Mouse (Mus musculus): ENCODE data around the gene Tmem247. TPM values are rescaled to one million over a fixed set of nuclear protein-coding genes. Genes with fewer than 3 reads are reported as not detected.

Tmem247 gene
- polyA plus RNA-seq, 2 experiments, result not detected

DNA sequence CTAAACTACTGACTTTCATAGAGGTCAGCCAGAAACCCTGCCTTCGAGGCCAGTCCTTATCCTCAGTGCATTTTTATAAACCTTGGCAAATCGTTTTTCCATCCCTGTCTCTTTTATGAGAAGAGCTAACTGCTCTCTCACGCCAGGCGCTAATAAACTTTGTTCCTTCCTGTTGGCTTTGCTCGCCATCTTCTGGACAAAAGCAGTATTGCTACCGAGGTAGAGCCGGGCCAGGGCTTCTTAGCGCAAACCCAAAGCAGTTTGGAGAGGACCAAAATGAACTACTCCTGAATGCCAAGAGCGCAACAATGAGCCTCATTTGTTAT is 11.0 kb upstream of the Tmem247 start:
- no peak for ATAC-seq (ENCODE audit: insufficient read depth)
- no peak overlapping the region for H3K4me3 ChIP-seq (ENCODE audit: insufficient read depth in 1 of 2, low read depth in 2 of 2, low read length in 2 of 2)
- DNase-seq (ENCODE audit: low read depth in 3 of 3, low spot score in 3 of 3), result peak; percentile 22 to 35 (median 28)
- no peaks in the 10 kb centered on the region for H3K27me3 ChIP-seq (ENCODE audit: control insufficient read depth, insufficient read depth, low read length)
- TF ChIP-seq EP300 (IDR thresholded peaks at IDR 0.05; ENCODE audit: low read depth) (no peak), CTCF (IDR thresholded peaks at IDR 0.05; ENCODE audit: low read depth) (peak; percentile 78)
- H3K4me2 ChIP-seq (ENCODE audit: low read depth), result no peak overlapping the region
- H3K4me1 ChIP-seq (replicated peaks; ENCODE audit: control insufficient read depth in 2 of 2, insufficient read depth in 2 of 2, low read length in 1 of 2), result peaks cover 0 to 6% of the 10 kb centered on the region in 2 experiments; a peak in 1 of 4 replicates
- H3K27ac ChIP-seq, result no peak overlapping the region
- H3K9ac ChIP-seq (replicated peaks), result no peak overlapping the region
- no peaks in the 10 kb centered on the region for H3K9me3 ChIP-seq (ENCODE audit: control insufficient read depth, low read length)
- 3% methylated on average over 9 of the region's 9 CpGs for WGBS (ENCODE audit: insufficient replicate concordance)
- no peaks in the 10 kb centered on the region for H3K36me3 ChIP-seq (replicated peaks; ENCODE audit: control insufficient read depth, insufficient read depth, low read depth)

DNA sequence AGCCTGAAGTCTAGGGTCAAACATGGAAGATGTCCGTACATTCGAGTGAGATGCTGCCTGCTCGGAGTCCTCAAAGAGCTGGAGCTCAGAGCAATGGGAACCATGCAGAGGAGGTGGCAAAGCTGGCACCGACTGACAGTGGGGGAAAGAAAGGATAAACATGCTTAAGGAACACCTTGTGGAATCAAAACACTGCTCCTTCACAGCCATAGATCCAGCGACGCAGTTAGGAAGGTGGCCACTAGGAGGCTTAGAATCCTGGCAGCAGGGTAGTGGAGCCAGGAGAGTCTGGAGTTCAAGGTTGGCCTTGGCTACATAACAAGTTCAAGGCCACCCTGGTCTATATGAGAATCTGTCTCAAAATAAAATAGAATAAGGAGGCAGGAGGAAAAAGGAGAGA is 10.5 kb upstream of the Tmem247 start:
- no peak for TF ChIP-seq EP300 (IDR thresholded peaks at IDR 0.05; ENCODE audit: low read depth)
- peak; percentile 28; the same call in 1 of the 2 replicates for TF ChIP-seq CTCF (IDR thresholded peaks at IDR 0.05; ENCODE audit: low read depth)
- H3K4me3 ChIP-seq (ENCODE audit: insufficient read depth in 1 of 2, low read depth in 2 of 2, low read length in 2 of 2), result no peak overlapping the region
- H3K9ac ChIP-seq (replicated peaks), result no peak overlapping the region
- peaks cover 0 to 9% of the 10 kb centered on the region in 2 experiments; a peak in 2 of 4 replicates for H3K4me1 ChIP-seq (replicated peaks; ENCODE audit: control insufficient read depth in 2 of 2, insufficient read depth in 2 of 2, low read length in 1 of 2)
- H3K4me2 ChIP-seq (ENCODE audit: low read depth), result no peak overlapping the region
- no peak overlapping the region for H3K27ac ChIP-seq
- WGBS (ENCODE audit: insufficient replicate concordance), result 18% methylated on average over 6 of the region's 6 CpGs
- H3K9me3 ChIP-seq (ENCODE audit: control insufficient read depth, low read length), result no peaks in the 10 kb centered on the region
- H3K36me3 ChIP-seq (replicated peaks; ENCODE audit: control insufficient read depth, insufficient read depth, low read depth), result no peaks in the 10 kb centered on the region
- DNase-seq (ENCODE audit: low read depth in 3 of 3, low spot score in 3 of 3) (no peak), ATAC-seq (ENCODE audit: insufficient read depth) (no peak)
- H3K27me3 ChIP-seq (ENCODE audit: control insufficient read depth, insufficient read depth, low read length), result no peaks in the 10 kb centered on the region

GRCm38 (mm10) chr17:86907092-86907491 is 10.1 kb upstream of the Tmem247 start:
- Histone ChIP-seq H3K9me3 (ENCODE audit: control insufficient read depth, low read length) (no peaks in the 10 kb centered on the region), H3K4me2 (ENCODE audit: low read depth) (no peak overlapping the region), H3K9ac (replicated peaks) (no peak overlapping the region), H3K4me1 (replicated peaks; ENCODE audit: control insufficient read depth in 2 of 2, insufficient read depth in 2 of 2, low read length in 1 of 2) (peaks cover 0 to 13% of the 10 kb centered on the region in 2 experiments; a peak in 2 of 4 replicates), H3K36me3 (replicated peaks; ENCODE audit: control insufficient read depth, insufficient read depth, low read depth) (no peaks in the 10 kb centered on the region), H3K27ac (no peak overlapping the region), H3K4me3 (ENCODE audit: insufficient read depth in 1 of 2, low read depth in 2 of 2, low read length in 2 of 2) (no peak overlapping the region), H3K27me3 (ENCODE audit: control insufficient read depth, insufficient read depth, low read length) (no peaks in the 10 kb centered on the region)
- DNase-seq (ENCODE audit: low read depth in 3 of 3, low spot score in 3 of 3) (no peak), ATAC-seq (ENCODE audit: insufficient read depth) (no peak)
- no peak for TF ChIP-seq EP300 (IDR thresholded peaks at IDR 0.05; ENCODE audit: low read depth)
- 76% methylated on average over 3 of the region's 3 CpGs for WGBS (ENCODE audit: insufficient replicate concordance)

DNA sequence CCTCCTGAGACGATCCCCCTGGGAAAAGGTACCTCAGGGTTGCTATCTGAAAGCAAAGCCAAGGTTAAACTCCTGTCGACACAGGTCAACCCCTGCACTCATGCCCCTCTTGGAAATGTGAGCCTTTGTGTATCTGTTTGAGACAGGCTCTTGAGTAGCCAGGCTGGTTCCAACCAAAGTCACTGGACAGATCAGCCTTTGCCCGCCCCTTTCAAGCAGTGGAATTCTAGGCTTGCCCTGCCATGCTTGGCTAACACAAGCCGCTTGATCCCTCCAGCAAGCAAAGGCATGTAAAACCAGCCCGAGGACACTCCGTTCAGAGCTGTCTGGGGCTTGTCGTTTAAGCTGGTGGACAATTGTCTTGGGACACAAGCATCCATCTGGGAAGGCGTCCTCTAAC is 8.8 kb upstream of the Tmem247 start:
- no peak for ATAC-seq (ENCODE audit: insufficient read depth)
- H3K27ac ChIP-seq, result no peak overlapping the region
- no peak overlapping the region for H3K4me3 ChIP-seq (ENCODE audit: insufficient read depth in 1 of 2, low read depth in 2 of 2, low read length in 2 of 2)
- H3K4me2 ChIP-seq (ENCODE audit: low read depth), result no peak overlapping the region
- 65% methylated on average over 8 of the region's 8 CpGs for WGBS (ENCODE audit: insufficient replicate concordance)
- H3K36me3 ChIP-seq (replicated peaks; ENCODE audit: control insufficient read depth, insufficient read depth, low read depth), result no peaks in the 10 kb centered on the region
- no peaks in the 10 kb centered on the region for H3K27me3 ChIP-seq (ENCODE audit: control insufficient read depth, insufficient read depth, low read length)
- no peaks in the 10 kb centered on the region for H3K9me3 ChIP-seq (ENCODE audit: control insufficient read depth, low read length)
- TF ChIP-seq EP300 (IDR thresholded peaks at IDR 0.05; ENCODE audit: low read depth), result no peak
- TF ChIP-seq CTCF (IDR thresholded peaks at IDR 0.05; ENCODE audit: low read depth), result no peak
- H3K9ac ChIP-seq (replicated peaks), result no peak overlapping the region
- peaks cover 0 to 14% of the 10 kb centered on the region in 2 experiments; a peak in 2 of 4 replicates for H3K4me1 ChIP-seq (replicated peaks; ENCODE audit: control insufficient read depth in 2 of 2, insufficient read depth in 2 of 2, low read length in 1 of 2)
- no peak for DNase-seq (ENCODE audit: low read depth in 3 of 3, low spot score in 3 of 3)

DNA sequence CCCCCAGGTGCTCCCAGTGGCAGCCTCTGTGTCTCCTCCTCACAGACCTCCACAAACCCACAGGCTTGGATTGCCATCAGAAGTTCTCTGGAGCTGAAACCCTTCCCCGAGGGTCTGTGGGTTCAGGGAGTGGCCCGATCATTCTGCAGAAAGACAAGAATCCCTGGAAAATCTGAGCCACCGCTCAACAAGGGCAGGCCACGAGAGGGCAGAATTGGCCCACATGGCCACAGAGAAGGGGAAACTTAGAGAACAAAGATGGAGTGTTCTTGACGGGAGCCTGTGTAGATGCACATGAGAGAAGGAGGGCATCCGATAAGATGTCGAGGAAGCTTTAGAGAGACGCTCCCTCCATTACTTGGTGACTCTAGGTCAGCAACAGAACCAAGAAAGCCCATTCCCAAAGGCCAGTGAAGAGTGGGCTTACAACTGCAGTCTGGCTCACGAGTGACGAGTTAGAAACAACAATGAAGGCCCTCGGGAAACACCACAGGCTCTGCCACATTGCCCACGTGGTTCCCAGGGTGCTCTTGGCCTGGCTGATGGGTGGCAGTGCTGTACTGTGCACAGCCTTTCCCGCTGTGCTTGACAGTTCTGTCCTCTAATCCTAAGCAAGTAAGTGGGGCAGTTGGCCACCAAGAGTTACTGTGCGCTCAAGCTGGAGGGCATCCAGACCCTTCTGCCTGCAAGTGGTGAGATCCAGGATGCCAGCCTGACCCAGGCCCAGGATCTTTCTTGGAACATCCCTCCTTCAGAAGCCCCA is 7.2 kb upstream of the Tmem247 start:
- H3K27me3 ChIP-seq (ENCODE audit: control insufficient read depth, insufficient read depth, low read length), result no peaks in the 10 kb centered on the region
- no peak for TF ChIP-seq EP300 (IDR thresholded peaks at IDR 0.05; ENCODE audit: low read depth)
- TF ChIP-seq CTCF (IDR thresholded peaks at IDR 0.05; ENCODE audit: low read depth), result peak; percentile 41; the same call in 1 of the 2 replicates
- WGBS (ENCODE audit: insufficient replicate concordance), result 64% methylated on average over 14 of the region's 14 CpGs
- no peak overlapping the region for H3K4me3 ChIP-seq (ENCODE audit: insufficient read depth in 1 of 2, low read depth in 2 of 2, low read length in 2 of 2)
- no peaks in the 10 kb centered on the region for H3K9me3 ChIP-seq (ENCODE audit: control insufficient read depth, low read length)
- H3K4me2 ChIP-seq (ENCODE audit: low read depth), result no peak overlapping the region
- no peak overlapping the region for H3K9ac ChIP-seq (replicated peaks)
- peaks cover 0 to 11% of the 10 kb centered on the region in 2 experiments; a peak in 2 of 4 replicates for H3K4me1 ChIP-seq (replicated peaks; ENCODE audit: control insufficient read depth in 2 of 2, insufficient read depth in 2 of 2, low read length in 1 of 2)
- H3K36me3 ChIP-seq (replicated peaks; ENCODE audit: control insufficient read depth, insufficient read depth, low read depth), result no peaks in the 10 kb centered on the region
- no peak overlapping the region for H3K27ac ChIP-seq
- ATAC-seq (ENCODE audit: insufficient read depth) (no peak), DNase-seq (ENCODE audit: low read depth in 3 of 3, low spot score in 3 of 3) (no peak)
